Mouse (Mus musculus): Measurements from ENCODE around the gene Ube2h. TPM values are rescaled to one million over a fixed set of nuclear protein-coding genes. Genes with fewer than 3 reads are reported as not detected.

Gene Ube2h
- polyA plus RNA-seq, 1 experiment from 2014 or later, result 52.8 TPM

DNA sequence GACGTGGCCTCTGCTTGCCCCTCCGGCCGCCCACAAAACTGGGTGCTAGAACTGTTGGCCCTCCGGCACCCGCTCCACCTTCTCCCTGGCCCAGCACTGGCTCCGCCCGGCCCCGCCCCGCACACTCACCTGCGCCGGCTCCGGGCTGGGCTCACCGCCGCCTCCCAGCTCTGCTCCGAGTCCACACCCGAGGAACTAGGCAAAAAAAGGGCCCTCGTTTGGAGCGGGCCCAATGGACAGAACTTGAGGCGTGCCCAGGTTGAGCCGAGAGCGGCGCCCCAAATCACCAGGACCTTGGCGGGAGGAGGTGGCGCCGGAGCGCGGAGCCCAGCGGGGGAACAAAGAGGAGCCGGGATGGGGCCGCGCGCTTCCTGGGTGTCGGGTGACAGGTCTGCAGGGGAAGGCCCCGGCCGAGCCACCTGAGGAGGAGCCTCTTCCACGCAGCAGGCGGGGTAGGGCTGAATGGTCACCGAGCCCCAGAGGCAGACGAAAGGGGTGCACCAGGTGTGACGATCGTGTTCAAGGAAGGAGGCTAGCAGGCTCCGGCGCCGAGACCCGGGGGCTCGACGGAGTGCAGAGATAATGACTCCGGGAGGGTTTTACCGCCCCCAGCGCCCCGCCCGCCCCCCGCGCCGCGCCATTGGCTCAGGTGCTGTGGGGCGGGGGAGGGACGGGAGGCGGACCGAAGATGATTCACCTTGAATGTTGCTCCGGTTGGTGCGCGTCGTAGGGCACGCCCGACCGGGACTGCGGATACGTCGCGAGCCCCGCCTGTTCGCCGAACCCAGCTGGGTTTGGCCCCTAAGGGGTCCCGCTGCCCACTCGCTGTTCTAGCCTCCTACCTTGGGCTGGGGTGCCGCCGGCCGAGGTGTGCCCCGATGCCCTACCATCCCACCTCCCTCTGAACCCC lies 130.5 kb downstream of the Ube2h start:
- no peaks in the 10 kb centered on the region for H3K9me3 ChIP-seq (ENCODE audit: control insufficient read depth, low read length)
- peak overlapping the region; percentile 47 for H3K9ac ChIP-seq (ENCODE audit: low read length)
- peaks cover 91% of the 10 kb centered on the region for H3K27me3 ChIP-seq (ENCODE audit: control insufficient read depth, insufficient read depth, low read length)
- H3K4me3 ChIP-seq (ENCODE audit: low read depth, low read length), result peak overlapping the region; percentile 29
- peaks cover 22% of the 10 kb centered on the region for H3K4me1 ChIP-seq (ENCODE audit: control insufficient read depth, insufficient read depth, low read length)
- peak; percentile 48 for DNase-seq (ENCODE audit: low spot score)
- H3K27ac ChIP-seq (ENCODE audit: low read depth, low read length), result no peak overlapping the region
- H3K4me2 ChIP-seq (ENCODE audit: low read depth), result peak overlapping the region; percentile 31
- whole genome bisulfite sequencing, result under 1% methylated on average over 76 of the region's 80 CpGs
- H3K36me3 ChIP-seq (ENCODE audit: control insufficient read depth, insufficient read depth, low read length), result no peaks in the 10 kb centered on the region
- ATAC-seq (ENCODE audit: insufficient read depth, low FRiP score, low TSS enrichment), result no peak

DNA sequence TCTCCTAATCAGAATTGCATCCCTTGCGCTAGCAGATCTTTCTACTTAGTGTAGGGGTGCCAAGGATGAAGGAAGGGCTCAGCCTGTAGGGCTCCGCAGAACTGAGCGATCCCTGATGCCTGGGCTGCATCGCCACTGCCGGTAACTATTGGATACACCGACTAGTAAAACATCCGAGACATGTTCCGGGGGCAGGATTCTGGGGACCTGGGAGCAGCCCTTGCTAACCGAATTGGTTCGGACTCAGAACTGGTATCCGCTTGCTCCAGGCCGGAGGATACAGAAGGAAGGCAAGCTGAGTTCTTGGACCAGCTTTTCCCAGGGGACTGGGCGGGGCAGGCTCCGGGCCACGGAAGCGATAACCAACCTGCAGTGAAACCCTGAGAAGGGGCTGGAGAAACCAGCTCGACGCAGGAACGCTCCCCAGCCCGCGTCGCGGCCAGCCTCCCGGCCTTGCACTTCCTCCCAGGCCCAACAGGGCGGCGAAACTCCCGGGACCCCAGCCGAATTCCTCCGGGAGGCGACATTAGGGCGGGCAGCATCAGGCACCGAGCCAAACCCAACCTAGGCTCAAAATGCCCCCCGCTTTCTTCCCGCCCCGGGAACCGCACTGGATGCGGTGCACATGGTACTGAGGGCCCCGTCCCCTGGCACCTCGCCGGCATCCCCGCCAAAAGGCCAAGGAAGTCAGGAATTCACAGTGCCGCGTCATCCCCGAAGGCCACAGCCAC lies 131.4 kb downstream of the Ube2h start:
- Histone ChIP-seq H3K4me3 (ENCODE audit: low read depth, low read length) (peak overlapping the region; percentile 29), H3K27ac (ENCODE audit: low read depth, low read length) (0 out of 2 replicates have a peak overlapping the region, but pooled peaks have one; percentile 6), H3K9me3 (ENCODE audit: control insufficient read depth, low read length) (no peaks in the 10 kb centered on the region), H3K27me3 (ENCODE audit: control insufficient read depth, insufficient read depth, low read length) (peaks cover 83% of the 10 kb centered on the region), H3K36me3 (ENCODE audit: control insufficient read depth, insufficient read depth, low read length) (no peaks in the 10 kb centered on the region), H3K9ac (ENCODE audit: low read length) (peak overlapping the region; percentile 47), H3K4me1 (ENCODE audit: control insufficient read depth, insufficient read depth, low read length) (peaks cover 22% of the 10 kb centered on the region), H3K4me2 (ENCODE audit: low read depth) (no peak overlapping the region; the same call in 1 of the 2 replicates)
- 1% methylated on average over 44 of the region's 44 CpGs for WGBS
- peak; percentile 41 for DNase-seq (ENCODE audit: low spot score)
- ATAC-seq (ENCODE audit: insufficient read depth, low FRiP score, low TSS enrichment), result no peak

DNA sequence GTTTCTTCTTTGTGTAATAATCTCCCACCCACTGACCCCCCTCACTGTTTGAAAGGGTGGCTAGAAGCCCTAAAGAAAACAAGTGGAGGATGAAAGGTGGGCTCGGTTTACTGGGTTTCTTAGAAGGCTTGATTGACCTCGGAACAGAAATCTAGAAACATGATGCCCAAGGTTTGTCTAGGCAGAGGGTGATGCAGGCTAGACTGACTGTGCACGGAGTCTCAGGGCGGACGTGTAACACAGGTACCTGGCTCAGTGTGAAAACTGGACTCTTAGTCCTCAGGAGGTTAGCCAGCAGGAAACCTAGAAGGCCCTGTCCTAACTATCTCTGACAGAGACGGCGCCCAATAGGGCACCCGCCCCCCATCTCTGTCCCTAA lies 131.9 kb downstream of the Ube2h start:
- Histone ChIP-seq H3K4me2 (ENCODE audit: low read depth) (no peak overlapping the region), H3K9me3 (ENCODE audit: control insufficient read depth, low read length) (no peaks in the 10 kb centered on the region), H3K9ac (ENCODE audit: low read length) (no peak overlapping the region), H3K4me1 (ENCODE audit: control insufficient read depth, insufficient read depth, low read length) (peaks cover 22% of the 10 kb centered on the region), H3K27ac (ENCODE audit: low read depth, low read length) (no peak overlapping the region), H3K36me3 (ENCODE audit: control insufficient read depth, insufficient read depth, low read length) (no peaks in the 10 kb centered on the region), H3K4me3 (ENCODE audit: low read depth, low read length) (peak overlapping the region; percentile 29), H3K27me3 (ENCODE audit: control insufficient read depth, insufficient read depth, low read length) (peaks cover 78% of the 10 kb centered on the region)
- ATAC-seq (ENCODE audit: insufficient read depth, low FRiP score, low TSS enrichment) (no peak), DNase-seq (ENCODE audit: low spot score) (no peak)
- 13% methylated on average over 8 of the region's 8 CpGs for WGBS

DNA sequence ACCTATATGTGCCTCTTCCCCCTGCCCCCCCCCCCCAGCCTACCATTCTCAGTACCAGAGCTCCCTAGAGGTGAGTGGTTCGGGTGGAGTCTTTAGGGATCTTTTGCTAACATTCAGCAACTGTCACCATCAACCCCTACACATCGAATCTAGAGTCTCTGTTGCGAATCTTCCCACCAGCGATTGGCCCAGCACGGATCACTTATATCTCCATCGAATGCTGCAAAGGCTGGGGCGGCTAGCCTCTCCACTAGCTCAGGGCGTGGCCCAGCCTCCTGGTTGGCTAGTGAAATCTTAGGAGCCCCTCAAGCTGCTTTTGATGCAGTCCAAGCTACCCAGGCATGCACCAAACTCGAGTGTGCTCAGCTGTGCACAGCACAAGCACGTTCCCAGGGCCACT lies 132.4 kb downstream of the Ube2h start:
- Histone ChIP-seq H3K36me3 (ENCODE audit: control insufficient read depth, insufficient read depth, low read length) (no peaks in the 10 kb centered on the region), H3K27me3 (ENCODE audit: control insufficient read depth, insufficient read depth, low read length) (peaks cover 73% of the 10 kb centered on the region), H3K4me3 (ENCODE audit: low read depth, low read length) (no peak overlapping the region; the same call in 1 of the 2 replicates), H3K27ac (ENCODE audit: low read depth, low read length) (no peak overlapping the region), H3K9ac (ENCODE audit: low read length) (no peak overlapping the region), H3K9me3 (ENCODE audit: control insufficient read depth, low read length) (no peaks in the 10 kb centered on the region), H3K4me2 (ENCODE audit: low read depth) (no peak overlapping the region), H3K4me1 (ENCODE audit: control insufficient read depth, insufficient read depth, low read length) (peaks cover 22% of the 10 kb centered on the region)
- 16% methylated on average over 10 of the region's 10 CpGs for WGBS
- DNase-seq (ENCODE audit: low spot score), result peak; percentile 36
- ATAC-seq (ENCODE audit: insufficient read depth, low FRiP score, low TSS enrichment), result no peak

DNA sequence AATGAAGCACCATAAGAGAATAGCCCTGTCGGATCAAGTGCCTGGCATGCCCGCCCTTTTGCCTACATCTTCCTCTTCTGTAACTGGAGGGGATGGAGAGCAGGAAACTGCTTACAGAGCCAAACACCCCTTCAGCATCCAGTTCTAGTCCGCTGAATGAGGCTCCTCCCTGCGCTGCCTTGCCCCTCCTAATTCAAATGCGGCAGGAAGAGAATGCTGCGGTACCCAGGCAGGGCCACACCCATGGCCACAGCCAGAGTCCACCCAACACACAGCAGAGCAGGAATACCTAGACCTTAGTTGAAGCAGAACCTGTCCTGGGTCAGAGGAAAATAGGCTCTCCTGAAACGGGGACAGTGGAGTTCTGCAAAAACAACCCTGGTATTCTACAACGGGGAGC lies 133.1 kb downstream of the Ube2h start:
- Histone ChIP-seq H3K9me3 (ENCODE audit: control insufficient read depth, low read length) (no peaks in the 10 kb centered on the region), H3K27me3 (ENCODE audit: control insufficient read depth, insufficient read depth, low read length) (peaks cover 66% of the 10 kb centered on the region), H3K9ac (ENCODE audit: low read length) (no peak overlapping the region; the same call in 1 of the 2 replicates), H3K4me1 (ENCODE audit: control insufficient read depth, insufficient read depth, low read length) (peaks cover 22% of the 10 kb centered on the region), H3K4me3 (ENCODE audit: low read depth, low read length) (no peak overlapping the region), H3K27ac (ENCODE audit: low read depth, low read length) (no peak overlapping the region), H3K36me3 (ENCODE audit: control insufficient read depth, insufficient read depth, low read length) (no peaks in the 10 kb centered on the region), H3K4me2 (ENCODE audit: low read depth) (no peak overlapping the region)
- 20% methylated on average over 8 of the region's 8 CpGs for WGBS
- ATAC-seq (ENCODE audit: insufficient read depth, low FRiP score, low TSS enrichment) (no peak), DNase-seq (ENCODE audit: low spot score) (peak; percentile 16)

DNA sequence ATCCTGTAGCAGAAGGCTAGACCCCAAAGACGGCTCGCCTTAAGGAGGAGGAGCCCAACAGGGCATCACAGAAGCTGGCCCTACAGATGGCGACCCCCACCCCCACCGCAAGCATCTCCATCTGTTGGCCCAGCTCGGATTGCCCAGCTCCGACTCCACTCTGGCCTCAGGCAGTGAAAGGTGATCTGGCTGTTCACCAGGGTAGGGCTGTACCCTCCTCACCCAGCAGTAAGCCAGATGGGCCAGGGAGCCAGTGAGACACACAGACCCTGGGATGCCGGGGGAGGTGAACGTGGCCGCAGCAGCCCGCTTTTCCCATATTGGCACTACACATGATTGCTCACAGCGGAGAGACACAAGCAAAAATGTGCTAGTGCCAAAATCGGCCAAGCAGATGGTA lies 135.2 kb downstream of the Ube2h start:
- DNase-seq (ENCODE audit: low spot score), result no peak

DNA sequence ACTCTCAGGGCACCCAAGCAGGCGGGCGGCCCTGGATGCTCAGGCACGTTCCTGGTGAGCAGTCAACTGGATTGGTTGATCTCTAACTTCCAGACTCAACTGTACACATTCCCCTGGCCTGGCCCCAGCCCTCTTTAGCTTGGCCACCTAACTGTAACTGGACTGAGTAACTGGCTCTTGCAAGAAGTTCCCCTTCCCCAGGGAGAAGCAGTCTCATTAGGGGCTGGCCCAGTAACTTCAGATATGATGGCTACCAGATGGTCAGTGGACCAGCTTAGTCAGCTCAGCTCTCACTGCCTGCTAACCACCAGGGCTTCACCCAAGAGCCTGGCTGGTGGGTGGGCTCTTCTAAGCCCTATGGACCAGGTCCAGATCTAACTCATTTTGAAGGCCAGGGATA lies 136.1 kb downstream of the Ube2h start:
- no peak for DNase-seq (ENCODE audit: low spot score)
- Histone ChIP-seq H3K27ac (ENCODE audit: low read depth, low read length) (no peak overlapping the region), H3K4me3 (ENCODE audit: low read depth, low read length) (no peak overlapping the region), H3K4me1 (ENCODE audit: control insufficient read depth, insufficient read depth, low read length) (0 out of 2 replicates have a peak, but pooled peaks cover 4% of the 10 kb centered on the region), H3K9ac (ENCODE audit: low read length) (no peak overlapping the region), H3K27me3 (ENCODE audit: control insufficient read depth, insufficient read depth, low read length) (peaks cover 36% of the 10 kb centered on the region), H3K4me2 (ENCODE audit: low read depth) (no peak overlapping the region), H3K36me3 (ENCODE audit: control insufficient read depth, insufficient read depth, low read length) (no peaks in the 10 kb centered on the region), H3K9me3 (ENCODE audit: control insufficient read depth, low read length) (no peaks in the 10 kb centered on the region)
- ATAC-seq (ENCODE audit: insufficient read depth, low FRiP score, low TSS enrichment), result no peak
- WGBS, result 86% methylated on average over 3 of the region's 3 CpGs

More for the DNA sequence above, 135.2 kb downstream of the Ube2h start:
- Histone ChIP-seq H3K36me3 (ENCODE audit: control insufficient read depth, insufficient read depth, low read length) (no peaks in the 10 kb centered on the region), H3K4me3 (ENCODE audit: low read depth, low read length) (no peak overlapping the region), H3K9me3 (ENCODE audit: control insufficient read depth, low read length) (no peaks in the 10 kb centered on the region), H3K9ac (ENCODE audit: low read length) (no peak overlapping the region), H3K27me3 (ENCODE audit: control insufficient read depth, insufficient read depth, low read length) (peaks cover 45% of the 10 kb centered on the region), H3K4me1 (ENCODE audit: control insufficient read depth, insufficient read depth, low read length) (0 out of 2 replicates have a peak, but pooled peaks cover 9% of the 10 kb centered on the region), H3K27ac (ENCODE audit: low read depth, low read length) (no peak overlapping the region), H3K4me2 (ENCODE audit: low read depth) (no peak overlapping the region)
- ATAC-seq (ENCODE audit: insufficient read depth, low FRiP score, low TSS enrichment), result peak; percentile 36; the same call in 1 of the 2 replicates
- 59% methylated on average over 12 of the region's 12 CpGs for WGBS

DNA sequence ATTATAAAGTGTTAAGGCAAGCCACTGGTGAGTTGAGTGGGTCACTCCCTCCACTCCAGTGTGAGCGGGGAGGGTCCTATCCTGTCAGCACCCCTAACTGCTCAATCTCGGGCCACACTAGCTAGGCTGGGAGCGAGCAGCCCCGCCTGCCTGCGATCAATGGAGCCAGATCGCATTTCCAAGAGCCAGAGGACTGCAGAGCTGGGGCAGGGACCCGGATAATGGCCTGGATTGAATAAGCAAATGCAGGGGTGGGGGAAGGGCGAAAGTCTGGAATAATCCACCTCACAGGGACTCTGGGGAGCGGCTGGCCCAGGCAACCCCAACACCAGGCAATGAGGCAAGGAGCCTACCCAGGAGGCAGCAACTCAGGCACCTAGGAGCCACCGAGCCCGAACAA lies 137.1 kb downstream of the Ube2h start:
- Histone ChIP-seq H3K4me3 (ENCODE audit: low read depth, low read length) (no peak overlapping the region), H3K4me2 (ENCODE audit: low read depth) (no peak overlapping the region), H3K9me3 (ENCODE audit: control insufficient read depth, low read length) (no peaks in the 10 kb centered on the region), H3K36me3 (ENCODE audit: control insufficient read depth, insufficient read depth, low read length) (no peaks in the 10 kb centered on the region), H3K27ac (ENCODE audit: low read depth, low read length) (no peak overlapping the region), H3K9ac (ENCODE audit: low read length) (no peak overlapping the region), H3K27me3 (ENCODE audit: control insufficient read depth, insufficient read depth, low read length) (peaks cover 26% of the 10 kb centered on the region), H3K4me1 (ENCODE audit: control insufficient read depth, insufficient read depth, low read length) (no peaks in the 10 kb centered on the region)
- ATAC-seq (ENCODE audit: insufficient read depth, low FRiP score, low TSS enrichment) (no peak), DNase-seq (ENCODE audit: low spot score) (peak; percentile 50)
- WGBS, result 16% methylated on average over 11 of the region's 11 CpGs

Data from neural tube, embryonic 11.5 days (tissue).